Mouse (Mus musculus) adrenal gland, postnatal 14 days (tissue): ENCODE data around the gene Msmo1. TPM values are rescaled to one million over a fixed set of nuclear protein-coding genes. Genes with fewer than 3 reads are reported as not detected.
A peak's percentile ranks its signal among the peaks of the same experiment; 100 is the strongest.

ENCODE experiments used
- DNase-seq: peaks from one replicate; pipeline ENCODE4 v3.0.0; 2021; ENCODE audit warnings: mixed read lengths
- total RNA-seq: library from RNA; stranded (reverse); gene quantifications from 2 replicates; pipeline ENCODE4 v1.2.3, GENCODE M21; 2021

The Msmo1 gene
- total RNA-seq, 1 experiment from 2014 or later: 131 TPM

- DNase-seq: no peak
Measured at GRCm38 (mm10) chr8:64712499-64712898, 21.1 kb downstream of the Msmo1 start.

- DNase-seq: no peak
Measured at GRCm38 (mm10) chr8:64711544-64711943, 22.0 kb downstream of the Msmo1 start.

GRCm38 (mm10) chr8:64707481-64707880, 26.1 kb downstream of the Msmo1 start:
- no peak for DNase-seq

- no peak for DNase-seq
Measured at GRCm38 (mm10) chr8:64703191-64703590, 30.4 kb downstream of the Msmo1 start.

GRCm38 (mm10) chr8:64692651-64693201, 40.9 kb downstream of the Msmo1 start, which contains the start of gene Cpe:
Gene Cpe, minus strand, starts transcription at chr8:64693054.
- peak; percentile 93 for DNase-seq

GRCm38 (mm10) chr8:64691591-64692401, 41.8 kb downstream of the Msmo1 start:
- DNase-seq: no peak

GRCm38 (mm10) chr8:64690845-64691244, 42.7 kb downstream of the Msmo1 start:
- no peak for DNase-seq

- DNase-seq: no peak
Measured at GRCm38 (mm10) chr8:64690306-64690705, 43.3 kb downstream of the Msmo1 start.

- DNase-seq: no peak
Measured at GRCm38 (mm10) chr8:64688741-64689140, 44.9 kb downstream of the Msmo1 start.

- no peak for DNase-seq
Measured at GRCm38 (mm10) chr8:64688161-64688560, 45.4 kb downstream of the Msmo1 start.

- DNase-seq: no peak
Measured at GRCm38 (mm10) chr8:64682501-64682900, 51.1 kb downstream of the Msmo1 start.

GRCm38 (mm10) chr8:64676381-64676780, 57.2 kb downstream of the Msmo1 start:
- DNase-seq: no peak

GRCm38 (mm10) chr8:64674951-64675585, 58.5 kb downstream of the Msmo1 start:
- DNase-seq: no peak

- no peak for DNase-seq
Measured at GRCm38 (mm10) chr8:64672920-64673319, 60.7 kb downstream of the Msmo1 start.

GRCm38 (mm10) chr8:64671937-64672336, 61.7 kb downstream of the Msmo1 start:
- DNase-seq: no peak

Other genes with a start within 250 kb of the Msmo1 start
- 437 and 476 TPM in 2 replicates for gene Cpe, start 40.7 kb downstream of the Msmo1 start, total RNA-seq
- 47.2 and 48.8 TPM in 2 replicates for gene Klhl2, start 116.2 kb upstream of the Msmo1 start, total RNA-seq
- gene Tmem192, start 213.4 kb upstream of the Msmo1 start, total RNA-seq: 35.3 TPM in 2 replicates